Mouse (Mus musculus) liver, embryonic 14.5 days (tissue): Measurements from ENCODE around the gene Zdhhc18.

Experiments used
- CTCF ChIP-seq: IDR thresholded peaks from 2 replicates; pipeline ENCODE4 v1.5.1; 2016; ENCODE audit warnings: antibody characterized with exemption, low read depth, control low read depth
- EP300 ChIP-seq: IDR thresholded peaks from 2 replicates; pipeline ENCODE4 v1.6.1; 2016; ENCODE audit warnings: antibody characterized with exemption, low read depth

DNA sequence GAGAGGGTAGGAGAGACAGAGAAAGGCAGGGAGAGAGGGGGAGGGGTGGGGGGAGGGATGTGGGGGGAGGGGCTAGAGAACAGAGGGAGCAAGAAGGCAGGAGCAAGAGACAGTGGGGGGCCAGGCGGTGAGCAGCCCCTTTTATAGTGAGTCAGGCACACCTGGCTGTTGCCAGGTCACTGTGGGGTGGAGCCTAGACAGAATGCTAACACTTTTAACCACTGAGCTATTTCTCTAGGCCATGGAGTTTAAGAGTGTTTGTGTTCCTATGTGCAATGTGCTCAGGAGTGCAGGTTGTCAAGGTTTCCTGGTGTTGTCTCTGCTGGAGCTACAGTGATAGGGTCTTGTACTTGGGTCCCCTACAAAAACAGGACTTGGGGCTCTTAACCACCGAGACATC lies 8.8 kb upstream of the Zdhhc18 start:
- TF ChIP-seq EP300: no peak
- TF ChIP-seq CTCF: no peak
